Mouse (Mus musculus): ENCODE data around the gene Arid3b.
A peak's percentile ranks its signal among the peaks of the same experiment; 100 is the strongest.
"Not testable (repeated sequence)": the region's sequence is repeated elsewhere in the genome, so short reads cannot be mapped to it uniquely, and the experiment has no call there.

Gene Arid3b

GRCm38 (mm10) chr9:57836581-57837170 is at the start of gene Arid3b:
Arid3b (minus strand) TSS chr9:57836793.
- DNase-seq, result peak; percentile 94

GRCm38 (mm10) chr9:57883413-57883812 is 46.8 kb upstream of the Arid3b start:
- no peak for DNase-seq

- not testable (repeated sequence) for DNase-seq
Observed at GRCm38 (mm10) chr9:57881781-57882180, 45.2 kb upstream of the Arid3b start.

GRCm38 (mm10) chr9:57880278-57880677 is 43.7 kb upstream of the Arid3b start:
- DNase-seq, result no peak

GRCm38 (mm10) chr9:57879213-57879612 is 42.6 kb upstream of the Arid3b start:
- no peak for DNase-seq

- no peak for DNase-seq
Observed at GRCm38 (mm10) chr9:57874994-57875393, 38.4 kb upstream of the Arid3b start.

GRCm38 (mm10) chr9:57874134-57874533 is 37.5 kb upstream of the Arid3b start:
- DNase-seq, result no peak

GRCm38 (mm10) chr9:57870273-57870816 is 33.8 kb upstream of the Arid3b start:
- DNase-seq, result no peak

- no peak for DNase-seq
Observed at GRCm38 (mm10) chr9:57868767-57869166, 32.2 kb upstream of the Arid3b start.

GRCm38 (mm10) chr9:57867880-57868279 is 31.3 kb upstream of the Arid3b start:
- no peak for DNase-seq

- DNase-seq, result no peak
Observed at GRCm38 (mm10) chr9:57867236-57867635, 30.6 kb upstream of the Arid3b start.

- DNase-seq, result no peak
Observed at GRCm38 (mm10) chr9:57866530-57866929, 29.9 kb upstream of the Arid3b start.

GRCm38 (mm10) chr9:57864336-57864735 is 27.7 kb upstream of the Arid3b start:
- peak; percentile 14 for DNase-seq

GRCm38 (mm10) chr9:57861951-57862471 is 25.4 kb upstream of the Arid3b start:
- DNase-seq, result peak; percentile 54

GRCm38 (mm10) chr9:57856456-57856855 is 19.9 kb upstream of the Arid3b start:
- DNase-seq, result no peak

- DNase-seq, result no peak
Observed at GRCm38 (mm10) chr9:57854280-57854679, 17.7 kb upstream of the Arid3b start.

- DNase-seq, result no peak
Observed at GRCm38 (mm10) chr9:57839032-57839431, 2.4 kb upstream of the Arid3b start.

GRCm38 (mm10) chr9:57835841-57836514 is 615 bp downstream of the Arid3b start:
- no peak for DNase-seq

- no peak for DNase-seq
Observed at GRCm38 (mm10) chr9:57834629-57835417, 1.8 kb downstream of the Arid3b start.

- no peak for DNase-seq
Observed at GRCm38 (mm10) chr9:57833762-57834471, 2.7 kb downstream of the Arid3b start.

GRCm38 (mm10) chr9:57831267-57832082 is 5.1 kb downstream of the Arid3b start:
- DNase-seq, result peak; percentile 99
